8 mouse cellular contexts compared by ENCODE assay signal in the genomic region with DNA sequence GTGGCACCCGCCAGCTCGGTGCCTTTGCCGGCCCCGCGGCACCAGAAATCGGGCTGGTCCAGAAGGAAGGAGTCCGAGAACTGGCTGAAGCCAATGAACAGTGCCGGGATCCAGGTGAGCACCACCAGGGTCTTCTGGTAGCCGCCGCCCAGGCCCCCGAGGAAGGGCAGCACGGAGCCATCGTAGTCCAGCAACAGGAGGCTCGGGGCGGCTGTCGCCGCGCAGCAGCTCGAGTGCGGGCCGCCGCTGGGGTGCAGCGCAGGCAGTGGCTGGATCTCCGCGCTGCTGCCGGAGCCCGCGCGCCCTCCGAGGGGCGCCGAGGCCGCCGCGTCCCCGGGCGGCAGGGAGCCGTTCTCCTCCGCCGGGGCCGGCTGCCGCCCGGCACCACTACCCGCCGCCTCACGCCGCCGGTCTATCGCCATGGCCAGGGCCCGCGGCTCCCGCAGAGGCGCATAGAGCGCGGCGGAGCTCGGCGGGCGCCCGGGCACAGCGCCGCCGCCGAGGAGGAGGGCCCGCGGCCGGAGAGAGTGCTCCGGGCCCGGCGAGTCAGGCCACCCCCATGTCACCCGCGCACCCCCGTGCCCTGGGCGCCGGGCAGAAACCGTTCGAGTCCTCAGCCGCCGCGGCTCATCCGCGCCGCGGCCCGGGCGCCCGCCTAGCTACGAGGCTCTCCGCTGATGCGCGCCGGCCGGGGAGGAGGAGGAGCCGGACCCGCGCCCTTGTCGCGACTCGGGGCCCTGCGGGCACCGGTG. TPM values are rescaled to one million over a fixed set of nuclear protein-coding genes. Genes with fewer than 3 reads are reported as not detected.
DNase-seq lines count a peak whose midpoint lies in the region; ATAC-seq and TF ChIP-seq lines count a peak whose summit lies in the region.

No protein-coding gene starts in this region.

- H3K4me1 ChIP-seq in embryonic facial prominence, embryonic 15.5 days, result peaks cover 29% of the 10 kb centered on the region
- peaks cover 33% of the 10 kb centered on the region for H3K4me1 ChIP-seq in hindbrain, embryonic 12.5 days
- peaks cover 16% of the 10 kb centered on the region; the same call in 1 of the 2 replicates for H3K4me1 ChIP-seq in limb, embryonic 12.5 days (replicated peaks)
- peaks cover 46% of the 10 kb centered on the region for H3K4me1 ChIP-seq in midbrain, embryonic 14.5 days (ENCODE audit: control insufficient read depth, insufficient read depth, low read length)
- H3K4me1 ChIP-seq in stomach, embryonic 16.5 days (ENCODE audit: control insufficient read depth, insufficient read depth, low read length), result peaks cover 27% of the 10 kb centered on the region

- no peaks in the 10 kb centered on the region for H3K36me3 ChIP-seq in embryonic facial prominence, embryonic 15.5 days
- H3K36me3 ChIP-seq in hindbrain, embryonic 12.5 days, result no peaks in the 10 kb centered on the region
- no peaks in the 10 kb centered on the region for H3K36me3 ChIP-seq in limb, embryonic 12.5 days
- no peaks in the 10 kb centered on the region for H3K36me3 ChIP-seq in midbrain, embryonic 14.5 days (ENCODE audit: control insufficient read depth, insufficient read depth, low read length)
- no peaks in the 10 kb centered on the region for H3K36me3 ChIP-seq in stomach, embryonic 16.5 days (ENCODE audit: control insufficient read depth, insufficient read depth, low read length)

- peak; percentile 37 for ATAC-seq in Patski
- peak; percentile 65 for ATAC-seq in embryonic facial prominence, embryonic 15.5 days (ENCODE audit: insufficient number of reproducible peaks, low FRiP score, low TSS enrichment, low read depth)
- ATAC-seq in hindbrain, embryonic 12.5 days (ENCODE audit: low FRiP score), result peak; percentile 77
- peak; percentile 78 for ATAC-seq in limb, embryonic 12.5 days (ENCODE audit: insufficient number of reproducible peaks, insufficient read depth, low FRiP score, low TSS enrichment, low read depth)
- peak; percentile 67 for ATAC-seq in midbrain, embryonic 14.5 days (ENCODE audit: low FRiP score, low TSS enrichment)
- ATAC-seq in stomach, embryonic 16.5 days (ENCODE audit: insufficient read depth, low FRiP score), result peak; percentile 54

- in situ Hi-C loops in Patski (cut with MboI; ENCODE audit: low pct_unique_long_range_greater_than_20kb), result loop anchor here (5.0 kb wide), 2 partner anchors 107 to 278 kb away; no protein-coding TSS in a partner anchor

- POLR2A ChIA-PET in Patski (lab: Charles Lee), result no interaction called here

- peak overlapping the region; percentile 99 for H3K4me2 ChIP-seq in embryonic facial prominence, embryonic 15.5 days (replicated peaks)
- peak overlapping the region; percentile 93 for H3K4me2 ChIP-seq in hindbrain, embryonic 12.5 days (replicated peaks)
- peak overlapping the region; percentile 94 for H3K4me2 ChIP-seq in limb, embryonic 12.5 days
- H3K4me2 ChIP-seq in midbrain, embryonic 14.5 days (ENCODE audit: low read length), result peak overlapping the region; percentile 81
- peak overlapping the region; percentile 96 for H3K4me2 ChIP-seq in stomach, embryonic 16.5 days (ENCODE audit: low read depth, low read length)

- TF ChIP-seq CTCF in Patski (IDR thresholded peaks at IDR 0.05), result no peak

- H3K27me3 ChIP-seq in Patski, result no peaks in the 10 kb centered on the region
- H3K27me3 ChIP-seq in embryonic facial prominence, embryonic 15.5 days, result peaks cover 7% of the 10 kb centered on the region; the same call in 1 of the 2 replicates
- peaks cover 3% of the 10 kb centered on the region; the same call in 1 of the 2 replicates for H3K27me3 ChIP-seq in hindbrain, embryonic 12.5 days
- peaks cover 58% of the 10 kb centered on the region for H3K27me3 ChIP-seq in limb, embryonic 12.5 days
- no peaks in the 10 kb centered on the region for H3K27me3 ChIP-seq in midbrain, embryonic 14.5 days (ENCODE audit: control insufficient read depth, insufficient read depth, low read length)
- H3K27me3 ChIP-seq in stomach, embryonic 16.5 days (ENCODE audit: control insufficient read depth, insufficient read depth, low read length), result peaks cover 6% of the 10 kb centered on the region; the same call in 1 of the 2 replicates

- peak overlapping the region; percentile 50 for H3K9ac ChIP-seq in embryonic facial prominence, embryonic 15.5 days
- H3K9ac ChIP-seq in hindbrain, embryonic 12.5 days, result peak overlapping the region; percentile 98
- H3K9ac ChIP-seq in limb, embryonic 12.5 days (replicated peaks), result peak overlapping the region; percentile 84
- H3K9ac ChIP-seq in midbrain, embryonic 14.5 days (replicated peaks; ENCODE audit: low read length), result peak overlapping the region; percentile 97
- H3K9ac ChIP-seq in stomach, embryonic 16.5 days (ENCODE audit: low read length), result peak overlapping the region; percentile 92

- H3K4me3 ChIP-seq in embryonic facial prominence, embryonic 15.5 days (replicated peaks), result peak overlapping the region; percentile 76
- H3K4me3 ChIP-seq in hindbrain, embryonic 12.5 days, result peak overlapping the region; percentile 94
- H3K4me3 ChIP-seq in limb, embryonic 12.5 days (replicated peaks), result peak overlapping the region; percentile 82
- H3K4me3 ChIP-seq in midbrain, embryonic 14.5 days (replicated peaks; ENCODE audit: low read depth, low read length), result peak overlapping the region; percentile 96
- peak overlapping the region; percentile 76 for H3K4me3 ChIP-seq in stomach, embryonic 16.5 days (replicated peaks; ENCODE audit: low read length)

- peak; percentile 44 to 81 for DNase-seq in adrenal gland, adult (ENCODE audit: inconsistent age in 2 of 2, low spot score in 1 of 2)
- DNase-seq in adrenal gland, adult 8-10 months, result no peak
- no peak for DNase-seq in Patski (ENCODE audit: low read depth, low spot score)
- DNase-seq in midbrain, embryonic 14.5 days, result peak; percentile 78

- WGBS in embryonic facial prominence, embryonic 15.5 days, result under 1% methylated on average over 74 of the region's 101 CpGs
- WGBS in hindbrain, embryonic 12.5 days, result under 1% methylated on average over 84 of the region's 101 CpGs
- WGBS in limb, embryonic 12.5 days, result under 1% methylated on average over 81 of the region's 101 CpGs
- under 1% methylated on average over 73 of the region's 101 CpGs for WGBS in midbrain, embryonic 14.5 days
- under 1% methylated on average over 91 of the region's 101 CpGs for WGBS in stomach, embryonic 16.5 days

- no peaks in the 10 kb centered on the region for H3K9me3 ChIP-seq in embryonic facial prominence, embryonic 15.5 days (replicated peaks)
- H3K9me3 ChIP-seq in hindbrain, embryonic 12.5 days (replicated peaks), result no peaks in the 10 kb centered on the region
- no peaks in the 10 kb centered on the region for H3K9me3 ChIP-seq in limb, embryonic 12.5 days
- no peaks in the 10 kb centered on the region for H3K9me3 ChIP-seq in midbrain, embryonic 14.5 days (ENCODE audit: control insufficient read depth, low read length)
- H3K9me3 ChIP-seq in stomach, embryonic 16.5 days (replicated peaks; ENCODE audit: control insufficient read depth, low read length), result no peaks in the 10 kb centered on the region

- CTCF ChIA-PET in Patski (lab: Charles Lee), result no interaction called here

- peak overlapping the region; percentile 75 for H3K27ac ChIP-seq in embryonic facial prominence, embryonic 15.5 days (replicated peaks)
- H3K27ac ChIP-seq in hindbrain, embryonic 12.5 days, result peak overlapping the region; percentile 84
- H3K27ac ChIP-seq in limb, embryonic 12.5 days, result peak overlapping the region; percentile 59; the same call in 1 of the 2 replicates
- peak overlapping the region; percentile 89 for H3K27ac ChIP-seq in midbrain, embryonic 14.5 days (replicated peaks; ENCODE audit: low read depth, low read length)
- peak overlapping the region; percentile 49; the same call in 1 of the 2 replicates for H3K27ac ChIP-seq in stomach, embryonic 16.5 days (ENCODE audit: low read length)

RNA-seq across cellular contexts. Expression of gene Slc22a23, which starts 0.4 kb away (rescaled TPM):
- total RNA-seq in adrenal gland, adult 8-10 months (2022), result 1 to 10 TPM; 4.2 to 4.7 (median 4.5) TPM
- polyA plus RNA-seq in Patski (2021), result 70.6 TPM
- polyA plus RNA-seq in embryonic facial prominence, embryonic 15.5 days (2015; fragmentation: Nextera tagmentation; extraction: Ambion mirVana), result 4.3 and 4.6 TPM in 2 replicates
- 14.0 and 16.1 TPM in 2 replicates for polyA plus RNA-seq in hindbrain, embryonic 12.5 days (2016; fragmentation: Nextera tagmentation; extraction: Ambion mirVana)
- 5.0 and 5.1 TPM in 2 replicates for polyA plus RNA-seq in limb, embryonic 12.5 days (2016; fragmentation: Nextera tagmentation; extraction: Ambion mirVana)
- polyA plus RNA-seq in midbrain, embryonic 14.5 days (2014; fragmentation: Nextera tagmentation; extraction: Ambion mirVana), result 23.4 and 28.0 TPM in 2 replicates
- polyA plus RNA-seq in stomach, embryonic 16.5 days (2015; fragmentation: Nextera tagmentation; extraction: Ambion mirVana), result 3.1 and 3.6 TPM in 2 replicates

Comparison
In these comparisons a context has a peak if more than half of its experiments do, and no peak if none do; other contexts are left out.
1. DNase-seq: peak in adrenal gland, adult (2 of 2) and midbrain, embryonic 14.5 days (single experiment); none in adrenal gland, adult 8-10 months (single experiment) and Patski (single experiment).
2. Peak in every context shown above with its lines, with median percentiles within 50 percentile points of each other: ATAC-seq, H3K27ac ChIP-seq, H3K4me2 ChIP-seq, H3K4me3 ChIP-seq and H3K9ac ChIP-seq.